Mouse (Mus musculus) monocyte, adult 5-6 weeks (primary cell): ENCODE measurements around the gene Itgb5. TPM values are rescaled to one million over a fixed set of nuclear protein-coding genes. Genes with fewer than 3 reads are reported as not detected.

Experiments used
- ATAC-seq: fragments of 153-309, 156-312 bp; replicated peaks from 2 replicates; pipeline ENCODE4 v1.8.0; 2017; ENCODE audit warnings: mild to moderate bottlenecking; ENCODE audit not compliant: low TSS enrichment, insufficient number of reproducible peaks, severe bottlenecking, poor library complexity, low FRiP score
- total RNA-seq: library from RNA; stranded (forward); fragments of 200-1000, 200-491, 200-594 nt; gene quantifications from 3 replicates; pipeline ENCODE4 v1.2.3, GENCODE M21; 2017

Itgb5 gene
- total RNA-seq, 1 experiment from 2014 or later, result 85.1 TPM

- ATAC-seq, result no peak
Measured at GRCm38 (mm10) chr16:33947664-33948571, 118.5 kb downstream of the Itgb5 start.

DNA sequence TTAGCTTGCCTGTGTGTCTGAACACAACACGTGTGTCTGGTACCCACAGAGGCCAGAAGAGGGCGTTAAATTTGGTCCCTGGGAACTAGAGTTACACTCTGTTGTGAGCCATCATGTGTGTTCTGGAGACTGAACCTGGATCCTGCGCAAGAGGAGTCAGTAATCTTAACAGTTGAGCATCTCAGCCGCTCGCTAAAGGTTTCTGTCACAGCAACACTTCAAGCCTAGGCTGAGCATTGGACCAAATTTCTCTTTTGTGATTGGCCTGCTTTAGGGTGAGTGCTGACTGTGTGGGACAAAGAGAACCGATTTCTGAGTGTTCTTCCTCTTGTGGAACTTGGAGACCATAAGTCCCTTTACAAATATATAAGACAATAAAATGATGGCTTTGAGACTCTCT is 120.9 kb downstream of the Itgb5 start:
- ATAC-seq, result no peak

GRCm38 (mm10) chr16:33950830-33951229 is 121.4 kb downstream of the Itgb5 start:
- peak; percentile 93 for ATAC-seq

DNA sequence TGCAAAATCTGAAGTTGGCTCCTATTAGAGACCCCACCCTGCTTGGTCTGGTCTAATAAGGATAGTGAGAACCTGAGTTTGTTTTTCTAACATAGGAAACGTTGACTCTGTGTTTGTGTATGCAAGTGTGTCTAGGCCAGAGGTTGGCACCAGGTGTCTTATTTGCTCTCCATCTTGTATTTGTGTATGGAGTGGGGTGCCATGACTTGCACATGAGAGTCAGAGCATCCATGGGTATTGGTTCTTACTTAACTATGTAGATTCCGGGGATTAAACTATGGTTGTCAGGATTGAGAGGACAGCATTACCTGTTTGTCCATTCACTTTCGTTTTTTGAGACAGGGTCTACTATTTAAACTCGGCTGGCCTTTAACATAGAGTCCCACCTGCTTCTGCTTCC is 123.5 kb downstream of the Itgb5 start:
- ATAC-seq, result no peak

GRCm38 (mm10) chr16:33954793-33955192 is 125.3 kb downstream of the Itgb5 start:
- ATAC-seq, result peak; percentile 54

DNA sequence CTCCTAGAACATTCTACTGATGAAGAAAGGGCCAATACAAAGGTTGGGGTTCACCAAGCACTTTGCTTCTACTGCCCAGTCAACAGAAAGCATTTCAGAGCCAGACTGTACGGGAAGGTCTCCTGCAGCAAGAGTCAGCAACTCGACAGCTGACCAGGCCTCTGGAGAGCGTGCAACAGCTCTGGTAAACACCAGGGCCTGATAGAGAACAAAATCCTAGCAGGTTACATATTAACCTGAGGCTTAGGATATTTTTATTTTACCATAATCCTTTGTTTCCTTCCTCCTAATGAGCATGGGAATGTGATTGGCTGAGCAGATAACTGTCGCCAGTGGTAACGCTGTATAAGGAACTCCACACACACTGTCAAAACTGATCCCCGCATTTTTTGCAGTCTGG is 134.0 kb downstream of the Itgb5 start:
- ATAC-seq, result no peak

GRCm38 (mm10) chr16:33965878-33966537 is 136.5 kb downstream of the Itgb5 start:
- 0 out of 2 replicates have a peak, but pooled peaks have one; percentile 19 for ATAC-seq

DNA sequence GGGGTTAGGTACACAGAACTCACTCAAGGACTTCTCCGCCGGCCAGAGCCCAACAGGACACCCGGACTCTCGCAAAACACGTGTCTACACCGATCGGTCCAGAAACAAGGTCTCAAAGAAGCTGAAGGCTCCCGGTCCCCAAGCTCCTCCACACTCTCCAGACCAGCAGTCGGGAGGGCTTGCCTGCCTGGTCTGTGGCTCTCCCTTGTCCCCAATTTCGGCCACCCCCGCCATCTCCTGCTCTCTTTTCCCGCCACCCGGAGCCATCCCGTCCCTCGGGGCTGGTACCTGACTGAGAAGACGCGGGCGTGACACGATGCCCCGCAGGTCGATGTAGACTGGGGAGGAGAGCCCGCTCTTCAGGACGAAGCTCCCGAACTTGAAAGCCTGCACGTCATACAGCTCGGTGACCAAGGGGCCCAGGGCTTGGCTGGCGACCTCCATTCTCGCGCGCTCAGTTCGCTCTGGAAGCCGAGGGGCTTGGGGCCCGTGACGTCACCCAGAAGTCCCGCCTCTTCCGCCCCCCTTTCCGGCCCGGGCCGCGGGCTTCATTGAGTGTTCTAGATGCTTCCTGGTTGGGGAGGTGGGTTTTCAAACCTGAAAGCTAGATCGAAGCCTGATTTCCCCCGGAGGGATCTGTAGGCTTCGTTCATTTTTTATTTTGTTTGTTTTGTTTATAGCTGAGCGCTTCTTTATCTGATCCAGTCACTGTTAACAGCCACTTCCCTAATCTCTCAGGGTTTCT is 137.2 kb downstream of the Itgb5 start, which contains the start of gene Umps:
TSS of gene Umps (minus strand) at position 501 of the 745 bp plus-strand sequence.
- peak; percentile 80 for ATAC-seq

GRCm38 (mm10) chr16:33967283-33967640 is 137.8 kb downstream of the Itgb5 start:
- ATAC-seq, result 0 out of 2 replicates have a peak, but pooled peaks have one; percentile 37

GRCm38 (mm10) chr16:33979855-33980254 is 150.4 kb downstream of the Itgb5 start:
- no peak for ATAC-seq

GRCm38 (mm10) chr16:33983712-33984111 is 154.2 kb downstream of the Itgb5 start:
- ATAC-seq, result no peak

DNA sequence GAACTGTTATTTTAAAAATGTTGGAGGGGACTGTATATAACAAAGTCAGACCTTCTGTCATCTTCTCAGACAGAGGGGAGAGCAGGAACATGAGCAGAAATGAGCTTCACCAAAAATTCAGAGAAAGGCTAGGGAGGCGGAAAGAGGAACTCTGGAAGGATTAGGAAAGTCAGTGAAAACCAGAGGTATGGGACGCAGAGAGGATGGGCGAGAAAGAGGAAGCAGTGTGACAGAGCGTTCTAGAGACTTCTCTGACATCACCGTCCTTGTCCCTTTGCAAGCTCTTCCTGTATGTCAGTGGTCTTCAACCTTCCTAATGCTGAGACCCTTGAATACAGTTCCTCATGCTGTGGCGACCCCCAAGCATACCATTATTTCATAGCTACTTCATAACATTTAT is 155.9 kb downstream of the Itgb5 start:
- no peak for ATAC-seq

GRCm38 (mm10) chr16:33986993-33987392 is 157.5 kb downstream of the Itgb5 start:
- ATAC-seq, result no peak

DNA sequence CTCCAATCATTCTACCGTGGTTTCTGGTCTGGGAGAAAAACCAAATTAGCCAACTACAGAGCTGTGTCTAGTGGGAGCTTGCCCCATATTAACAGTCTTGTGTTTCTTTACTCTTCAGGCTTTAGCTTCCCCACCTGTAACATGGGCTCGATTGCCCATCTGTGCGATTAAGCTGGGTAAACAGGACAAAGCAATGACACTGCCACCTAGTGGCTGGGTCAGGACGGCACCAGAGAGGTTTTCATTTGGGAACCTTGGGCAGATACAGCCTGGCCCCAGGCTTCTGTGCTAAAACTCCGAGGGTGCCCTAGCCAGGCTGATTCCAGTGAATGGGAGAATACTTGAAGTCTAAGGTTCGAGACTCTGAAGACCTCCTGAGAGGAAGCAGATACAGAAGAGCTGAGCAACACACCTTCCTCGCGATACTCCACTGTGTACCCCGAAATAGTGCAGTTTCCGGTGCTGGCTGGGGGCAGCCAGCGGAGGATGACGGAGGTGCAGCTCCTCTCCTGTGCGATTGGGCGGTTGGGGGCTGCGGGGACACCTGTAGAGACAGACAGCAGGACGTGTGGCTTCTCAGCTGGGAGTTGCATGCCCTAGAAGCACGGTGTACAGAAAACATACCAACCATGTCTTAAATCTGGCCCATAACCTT is 159.0 kb downstream of the Itgb5 start:
- ATAC-seq, result peak; percentile 69

- no peak for ATAC-seq
Measured at GRCm38 (mm10) chr16:33989106-33989505, 159.6 kb downstream of the Itgb5 start.

- ATAC-seq, result no peak
Measured at GRCm38 (mm10) chr16:33990712-33991111, 161.2 kb downstream of the Itgb5 start.

GRCm38 (mm10) chr16:33994321-33994720 is 164.9 kb downstream of the Itgb5 start:
- ATAC-seq, result no peak

- no peak for ATAC-seq
Measured at GRCm38 (mm10) chr16:33995496-33995895, 166.0 kb downstream of the Itgb5 start.

DNA sequence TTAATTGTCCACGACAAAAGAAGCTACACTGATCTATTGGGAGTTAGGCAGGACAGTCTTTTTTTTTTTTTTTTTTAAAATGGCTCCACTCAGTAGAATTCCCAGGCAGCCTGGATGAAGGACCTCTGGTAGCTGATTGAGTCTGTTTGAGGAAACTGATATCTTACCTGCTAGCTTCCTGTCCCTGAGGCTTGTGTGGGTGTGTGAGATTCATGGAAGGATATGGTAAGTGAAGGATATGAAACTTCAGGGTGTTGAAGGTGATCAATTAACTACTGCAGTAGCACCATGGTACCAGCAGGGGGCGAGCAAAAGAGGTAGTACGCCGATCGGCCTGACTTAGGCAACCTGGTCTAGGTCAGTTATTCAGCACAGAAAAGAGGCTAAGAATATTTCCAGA is 166.6 kb downstream of the Itgb5 start:
- peak; percentile 81 for ATAC-seq
